Mouse (Mus musculus) MEL-GATA-1-ER (cell line): ENCODE data around the gene Fbxo11.
"Not testable (repeated sequence)": the region's sequence is repeated elsewhere in the genome, so short reads cannot be mapped to it uniquely, and the experiment has no call there.

Experiments
- DNase-seq: peaks from one replicate; pipeline ENCODE4 v3.0.0-alpha.2; 2012; ENCODE audit warnings: low read depth; ENCODE audit errors: extremely low read depth

The Fbxo11 gene

DNA sequence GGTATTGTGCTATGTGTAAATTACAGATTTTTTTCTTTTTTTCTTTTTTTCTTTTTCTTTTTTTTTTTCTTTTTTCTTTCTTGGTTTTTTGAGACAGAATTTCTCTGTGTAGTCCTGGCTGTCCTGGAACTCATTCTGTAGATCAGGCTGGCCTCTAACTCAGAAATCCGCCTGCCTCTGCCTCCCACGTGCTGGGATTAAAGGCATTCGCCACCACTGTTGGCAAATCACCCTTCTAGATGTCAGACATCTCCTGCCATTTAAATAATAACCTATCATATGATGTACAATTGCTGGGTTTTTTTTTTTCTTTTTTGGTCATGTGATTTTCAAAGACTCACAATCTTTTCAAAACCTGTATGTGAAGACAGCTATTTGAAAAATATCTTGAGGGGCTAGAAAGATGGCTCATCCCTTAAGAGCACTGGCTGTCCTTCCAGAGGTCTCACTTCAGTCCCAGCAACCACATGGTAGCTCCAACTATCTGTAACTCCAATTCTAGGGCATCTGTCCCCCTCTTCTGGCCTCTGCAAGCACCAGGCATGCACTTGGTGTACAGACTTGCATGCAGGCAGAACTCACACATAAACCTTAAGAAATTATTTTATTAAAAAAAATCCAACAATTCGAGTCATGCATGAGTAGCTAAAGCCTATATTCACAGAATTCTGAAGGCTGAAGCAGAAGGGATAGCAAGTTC lies 2.3 kb upstream of the Fbxo11 start:
- DNase-seq: no peak

DNA sequence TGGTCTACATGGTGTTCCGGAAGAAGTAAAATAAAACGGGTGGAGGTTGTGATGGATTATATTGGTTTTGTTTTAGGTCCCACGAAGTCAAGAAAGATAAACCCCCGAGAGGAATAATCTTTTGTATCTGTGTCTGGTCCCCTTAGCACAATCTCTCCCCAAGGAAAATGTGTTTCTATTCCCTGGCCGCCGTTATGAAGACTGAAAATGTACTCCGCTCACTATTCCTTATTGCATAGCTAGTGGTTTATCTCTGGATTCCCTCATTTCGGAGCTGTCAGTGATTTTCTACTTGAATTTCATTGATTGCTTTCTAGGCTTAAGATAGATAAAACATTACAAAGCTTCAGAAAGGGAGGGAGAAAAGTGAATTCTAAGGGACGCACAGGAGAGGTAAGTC lies 1.7 kb upstream of the Fbxo11 start:
- no peak for DNase-seq

DNA sequence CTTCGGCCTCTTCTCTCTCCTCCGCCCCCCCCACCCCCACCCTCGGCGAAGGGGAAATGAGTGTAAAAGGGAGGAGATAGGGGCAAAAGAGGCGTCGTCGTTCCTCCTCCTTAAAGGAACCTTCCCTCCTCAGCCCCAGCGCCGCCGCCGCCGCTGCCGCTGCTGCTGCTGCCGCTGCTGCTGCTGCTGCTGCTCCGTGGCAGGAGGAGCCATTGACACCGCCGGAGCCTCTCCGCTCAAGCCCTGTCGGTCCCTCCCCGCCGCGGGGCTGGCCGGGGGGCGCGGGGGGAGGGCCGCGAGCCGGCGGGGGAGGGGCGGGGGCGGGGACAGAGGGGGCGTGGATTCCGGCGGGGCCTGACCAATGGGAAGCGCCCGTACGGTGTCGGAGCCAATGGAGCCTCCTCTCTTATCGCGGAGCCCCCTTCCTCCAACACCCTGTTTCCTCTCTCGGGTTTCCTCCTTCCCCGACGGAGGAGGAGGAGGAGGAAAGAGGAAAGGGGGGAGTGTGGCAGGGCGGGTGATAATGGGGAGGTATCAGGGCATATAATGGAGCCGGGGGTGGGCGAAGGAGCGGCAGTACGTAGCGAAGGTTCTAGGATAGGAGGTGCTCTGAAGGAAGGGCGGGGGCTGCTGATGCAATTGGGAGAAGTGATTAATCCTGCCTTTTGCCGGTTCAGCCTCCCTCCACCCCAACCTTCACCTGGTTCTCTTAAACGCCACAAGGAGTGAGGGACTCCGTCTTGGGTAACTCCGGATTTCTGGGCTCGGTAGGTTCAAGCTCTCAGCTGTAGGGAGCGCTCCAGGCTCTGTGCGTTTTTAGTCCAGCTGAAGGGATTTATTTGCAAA lies 933 bp upstream of the Fbxo11 start:
- DNase-seq: peak; percentile 93

DNA sequence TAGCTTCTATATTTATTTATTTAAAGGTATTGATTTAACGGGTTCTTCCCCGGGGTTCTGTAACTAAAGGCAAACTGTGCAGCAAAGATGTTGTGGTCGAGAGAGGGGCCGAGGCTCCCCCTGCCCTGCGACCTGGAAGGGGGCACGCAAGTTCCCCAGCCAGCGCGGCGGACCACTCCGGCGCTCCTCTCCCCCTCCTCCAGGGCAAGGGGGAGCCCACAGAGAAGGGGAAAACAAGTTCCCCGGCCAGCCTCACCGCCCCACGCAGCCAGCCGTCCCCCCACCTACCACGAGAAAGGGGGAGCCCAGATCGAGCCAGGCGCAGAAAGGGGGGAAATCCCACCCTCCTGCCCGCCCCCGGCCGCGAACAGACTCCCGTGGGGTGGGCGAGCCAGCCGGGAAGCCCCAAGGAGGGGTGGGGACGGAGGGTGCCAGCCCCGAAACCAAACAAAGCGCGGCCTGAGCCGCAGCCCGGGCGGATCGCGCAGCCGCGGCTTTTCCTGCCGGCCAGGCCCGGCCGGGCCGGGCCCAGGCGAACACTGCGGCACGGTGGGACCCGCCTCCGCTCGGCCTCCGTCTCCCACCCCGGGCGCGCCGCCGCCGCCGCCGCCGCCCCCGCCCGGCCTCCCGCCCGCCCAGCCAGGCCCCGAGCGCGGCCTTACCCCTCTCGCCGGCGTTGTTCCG lies 602 bp downstream of the Fbxo11 start:
- DNase-seq: no peak

DNA sequence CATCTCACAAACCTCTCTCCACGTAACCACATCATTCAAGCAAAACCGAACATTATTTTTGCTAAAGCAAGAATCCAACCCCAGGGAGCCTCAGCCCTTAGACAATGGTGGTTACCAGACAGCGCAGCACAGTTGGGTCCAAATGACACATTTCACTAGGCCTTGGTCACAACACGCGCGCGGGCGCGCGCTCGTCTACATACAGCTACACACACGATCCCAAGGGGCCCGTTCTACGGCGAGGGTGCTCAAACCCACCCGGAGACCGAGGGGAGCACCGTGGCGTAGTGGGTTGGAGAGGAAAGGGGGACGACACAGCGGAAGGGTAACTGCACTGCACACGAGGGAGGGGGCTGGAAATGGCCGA lies 1.1 kb downstream of the Fbxo11 start:
- DNase-seq: peak; percentile 46

DNA sequence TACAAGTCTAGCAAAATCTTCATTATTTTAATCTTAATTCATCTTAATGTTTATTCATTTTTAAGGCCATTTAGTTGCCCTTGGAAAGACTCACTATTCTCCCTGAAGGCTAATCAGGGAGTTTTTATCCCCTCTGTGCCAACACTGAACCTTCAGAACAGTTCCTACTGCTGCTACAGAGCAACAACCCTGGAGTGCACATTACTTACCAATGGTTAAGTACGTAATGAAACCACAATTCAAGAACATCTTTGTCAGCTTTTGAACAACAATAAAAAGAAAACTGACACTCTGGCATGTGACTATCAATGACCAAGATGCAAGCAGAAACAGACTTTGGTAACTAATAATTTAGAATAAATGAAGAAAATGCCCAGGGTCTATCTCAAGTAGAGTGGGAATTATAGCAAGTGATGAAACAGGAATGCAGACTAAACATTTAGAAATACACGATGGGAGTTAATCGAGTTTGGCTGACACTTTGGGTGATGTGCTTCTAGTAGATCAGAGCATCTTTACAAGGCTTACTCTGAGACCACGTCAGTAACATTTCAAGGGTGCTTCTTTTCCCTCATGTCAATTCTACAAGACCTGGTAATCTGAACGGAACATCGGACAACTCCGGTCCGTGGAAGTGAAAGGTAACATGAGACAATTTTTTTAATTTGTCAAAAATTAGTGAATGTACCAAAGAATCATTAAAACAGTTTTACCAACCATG lies 2.1 kb downstream of the Fbxo11 start:
- DNase-seq: no peak

DNA sequence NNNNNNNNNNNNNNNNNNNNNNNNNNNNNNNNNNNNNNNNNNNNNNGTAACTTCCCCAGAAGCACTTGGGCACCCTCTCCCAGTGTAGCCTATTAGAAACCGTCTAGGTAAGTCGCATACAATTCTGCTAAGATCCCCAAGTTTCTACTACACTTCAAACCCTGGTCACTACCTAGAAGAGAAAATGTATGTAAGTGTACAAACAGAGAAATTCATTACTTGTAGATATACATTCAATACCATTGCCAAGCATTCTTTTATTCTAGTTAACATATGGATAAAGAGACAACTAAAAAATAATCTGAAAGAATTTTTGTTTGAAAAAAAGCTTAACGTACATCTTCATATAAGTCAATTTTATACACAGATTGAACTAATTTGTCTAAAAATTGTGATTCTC lies 3.1 kb downstream of the Fbxo11 start:
- DNase-seq: no peak

DNA sequence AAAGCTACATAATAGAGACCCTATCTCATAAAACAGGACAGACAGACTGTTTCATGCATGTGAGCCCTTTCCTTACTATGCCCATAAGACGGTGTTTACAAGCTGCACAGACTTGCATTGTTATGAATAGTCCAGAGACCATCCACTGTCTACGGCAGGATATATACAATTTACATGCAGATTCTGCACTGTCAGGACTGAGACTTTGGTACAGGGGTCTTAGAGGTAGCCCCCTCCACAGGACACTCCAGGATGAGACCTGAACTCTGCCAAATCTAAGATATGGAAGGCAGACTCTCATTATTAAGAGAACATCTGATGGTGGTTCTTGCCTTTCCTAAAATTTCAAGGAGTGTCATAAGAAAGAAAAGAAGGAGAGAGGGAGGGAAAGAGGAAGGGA lies 6.8 kb downstream of the Fbxo11 start:
- DNase-seq: no peak

DNA sequence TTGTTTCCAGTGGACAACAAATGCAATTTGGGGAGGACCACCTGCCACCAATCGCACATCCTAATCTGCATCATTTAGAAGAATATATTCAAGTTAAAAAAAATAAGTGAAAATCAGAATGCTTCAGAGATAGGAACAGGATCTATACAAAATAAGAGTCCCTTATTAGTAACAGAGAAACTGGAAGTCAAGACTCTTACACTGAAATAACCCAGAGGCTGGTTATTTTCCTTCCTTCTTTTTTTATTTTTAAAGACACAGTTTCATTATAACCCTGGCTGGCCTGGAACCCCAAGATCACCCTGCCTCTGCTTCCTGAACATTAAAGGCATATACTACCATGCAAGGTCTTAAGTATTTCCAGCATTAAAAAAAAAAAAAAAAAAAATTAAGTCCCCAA lies 7.2 kb downstream of the Fbxo11 start:
- peak; percentile 43 for DNase-seq

DNA sequence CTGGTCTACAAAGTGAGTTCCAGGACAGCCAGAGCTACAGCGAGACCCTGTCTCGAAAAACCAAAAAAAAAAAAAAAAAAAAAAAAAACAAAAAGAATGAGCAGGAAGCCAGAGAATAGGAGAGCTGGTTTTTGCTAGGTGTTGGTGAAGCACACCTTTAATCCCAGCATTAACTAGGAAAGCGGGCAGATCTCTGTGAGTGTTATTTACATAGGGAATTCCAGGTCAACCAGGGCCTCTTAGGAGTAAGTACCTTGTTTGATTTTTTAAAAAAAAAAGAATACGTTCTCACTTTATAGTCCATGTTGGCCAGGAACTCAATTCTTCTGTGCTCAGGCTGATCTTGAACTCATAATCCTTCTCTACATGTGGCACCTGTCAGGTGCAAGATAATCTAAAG lies 13.4 kb downstream of the Fbxo11 start:
- DNase-seq: no peak

DNA sequence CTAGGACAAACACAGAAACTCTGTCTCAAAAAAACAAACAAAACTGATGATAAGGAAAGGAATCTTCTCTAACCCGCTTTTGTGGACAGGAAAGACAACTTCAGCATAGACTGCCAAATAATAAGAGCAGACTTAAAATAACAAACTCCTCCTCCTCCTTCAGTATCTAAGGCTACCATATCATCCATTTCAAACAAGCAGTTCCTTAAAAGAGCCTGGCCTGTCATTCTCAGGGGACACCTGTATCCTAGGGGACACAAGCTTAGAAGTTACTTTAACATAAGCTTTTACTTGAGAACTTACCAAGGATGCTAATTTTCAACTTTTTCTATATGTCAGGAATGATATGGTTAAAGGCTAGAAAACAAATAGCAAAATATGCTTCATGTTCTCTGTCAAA lies 14.2 kb downstream of the Fbxo11 start:
- DNase-seq: no peak

DNA sequence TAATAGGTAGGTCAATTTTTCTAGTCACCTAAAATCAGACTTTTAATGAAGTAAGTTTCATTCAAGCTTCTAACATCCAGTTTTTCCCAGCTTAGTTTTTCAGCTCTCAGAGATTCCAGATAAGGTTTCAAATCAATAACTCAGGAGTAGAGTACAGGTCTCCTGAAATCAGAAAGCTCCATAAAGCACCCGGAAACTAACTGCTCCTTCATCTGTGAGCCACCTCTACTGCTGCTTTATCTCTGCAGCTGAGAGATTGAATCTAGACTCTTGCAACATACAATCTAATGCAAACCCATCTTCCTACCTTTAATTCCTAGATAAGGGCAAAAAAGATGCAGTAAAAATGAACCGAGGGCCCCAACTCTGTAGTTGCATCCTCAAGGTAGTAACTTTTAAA lies 14.8 kb downstream of the Fbxo11 start:
- no peak for DNase-seq

DNA sequence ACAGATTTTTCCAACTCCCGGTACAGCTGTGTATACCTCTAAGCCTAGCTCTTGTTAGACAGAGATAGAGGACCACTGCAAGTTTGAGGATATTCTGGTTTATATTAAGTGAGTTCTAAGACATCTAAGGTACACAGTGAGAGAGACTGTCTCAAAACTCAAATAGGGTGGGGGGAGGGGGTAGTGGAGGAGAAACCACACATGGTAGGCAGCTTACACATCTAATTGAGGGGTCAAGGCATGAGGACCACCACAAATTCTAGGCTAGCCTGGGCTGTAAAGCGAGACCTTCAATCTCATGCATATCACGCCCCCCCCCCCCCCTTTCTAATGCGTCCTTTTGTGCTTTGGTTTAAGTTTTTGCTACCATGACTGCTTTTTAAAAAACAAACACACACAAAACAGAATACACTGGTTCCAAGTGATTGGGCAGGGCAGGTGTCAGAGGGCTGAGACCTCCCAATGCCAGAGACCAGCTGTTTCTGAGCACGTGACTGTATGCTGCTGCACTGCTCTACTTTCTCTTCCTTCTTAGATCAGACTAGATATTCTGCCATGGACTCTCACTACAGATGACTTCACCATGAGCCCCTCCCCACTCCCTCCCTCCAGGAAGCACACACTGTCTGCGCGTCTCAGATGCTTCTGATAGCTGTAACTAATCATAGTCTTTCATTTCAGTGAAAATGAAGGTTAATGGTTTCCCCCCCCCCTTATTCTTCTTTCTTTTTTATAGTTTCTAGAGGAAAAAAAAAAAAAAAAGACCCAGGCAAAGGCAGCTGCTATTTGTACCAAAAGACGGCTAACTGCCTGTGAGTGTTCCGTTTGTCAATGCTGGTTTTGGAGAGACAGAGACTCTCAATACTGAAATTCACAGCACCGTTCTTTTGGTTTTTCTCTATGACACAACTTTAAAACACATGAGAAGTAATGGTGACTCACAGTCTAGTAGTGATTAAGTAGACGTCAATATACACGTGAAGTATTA lies 22.7 kb downstream of the Fbxo11 start:
- no peak for DNase-seq

DNA sequence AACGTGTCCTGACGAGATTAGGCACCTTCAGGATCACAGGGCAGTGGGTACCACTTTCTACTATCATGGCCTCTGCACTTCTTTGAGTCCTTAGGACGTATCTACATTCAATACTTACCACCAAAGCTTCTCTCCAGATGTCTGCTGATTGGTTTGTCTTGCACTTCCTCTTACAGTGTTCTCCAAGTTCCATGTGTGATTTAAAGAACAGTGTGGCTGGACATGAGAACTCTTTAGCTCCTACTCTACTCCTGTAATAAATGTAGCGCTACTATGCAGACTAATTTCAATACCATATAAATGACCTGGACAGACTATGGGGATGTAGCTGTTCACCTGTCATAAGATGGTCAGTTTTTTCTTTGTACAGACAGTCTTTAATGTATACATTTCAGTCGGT lies 24.3 kb downstream of the Fbxo11 start:
- DNase-seq: no peak

DNA sequence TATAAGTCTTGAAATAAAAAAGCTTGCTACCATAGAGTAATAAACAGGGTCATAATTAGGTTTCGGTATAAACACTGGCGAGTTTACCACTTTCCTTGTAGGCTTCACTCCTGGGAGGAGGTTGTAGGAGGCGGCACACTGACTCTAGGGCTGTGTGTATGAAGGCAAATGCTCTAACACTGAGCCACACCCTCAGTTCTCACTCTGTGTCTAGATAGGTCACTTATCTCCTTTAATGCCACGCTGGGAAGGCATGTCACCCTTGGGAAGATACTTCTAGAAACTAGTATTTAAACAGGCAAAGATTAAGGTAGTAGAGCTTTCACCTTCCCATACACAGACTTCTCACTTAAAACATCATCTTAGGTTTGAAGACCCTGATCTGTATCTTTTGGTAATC lies 30.7 kb downstream of the Fbxo11 start:
- no peak for DNase-seq

DNA sequence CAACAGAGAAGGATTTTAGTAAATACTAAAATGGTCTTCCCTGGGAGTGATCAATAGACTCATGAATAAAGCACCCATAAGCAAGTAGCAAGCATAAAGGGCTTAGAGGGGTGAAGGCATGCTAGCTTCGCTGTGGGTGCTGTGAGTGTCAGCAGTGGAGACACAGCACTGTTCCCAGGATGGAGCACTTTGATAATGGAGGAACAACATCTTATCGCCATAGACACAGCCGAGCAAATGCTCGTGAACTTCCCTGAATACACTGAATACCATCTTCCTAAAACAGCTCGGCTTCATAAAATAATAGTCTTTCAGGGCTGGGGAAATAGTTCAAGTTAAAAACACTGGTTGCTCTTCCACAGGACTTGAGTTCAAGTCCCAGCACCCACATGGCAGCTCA lies 33.3 kb downstream of the Fbxo11 start:
- peak; percentile 70 for DNase-seq

DNA sequence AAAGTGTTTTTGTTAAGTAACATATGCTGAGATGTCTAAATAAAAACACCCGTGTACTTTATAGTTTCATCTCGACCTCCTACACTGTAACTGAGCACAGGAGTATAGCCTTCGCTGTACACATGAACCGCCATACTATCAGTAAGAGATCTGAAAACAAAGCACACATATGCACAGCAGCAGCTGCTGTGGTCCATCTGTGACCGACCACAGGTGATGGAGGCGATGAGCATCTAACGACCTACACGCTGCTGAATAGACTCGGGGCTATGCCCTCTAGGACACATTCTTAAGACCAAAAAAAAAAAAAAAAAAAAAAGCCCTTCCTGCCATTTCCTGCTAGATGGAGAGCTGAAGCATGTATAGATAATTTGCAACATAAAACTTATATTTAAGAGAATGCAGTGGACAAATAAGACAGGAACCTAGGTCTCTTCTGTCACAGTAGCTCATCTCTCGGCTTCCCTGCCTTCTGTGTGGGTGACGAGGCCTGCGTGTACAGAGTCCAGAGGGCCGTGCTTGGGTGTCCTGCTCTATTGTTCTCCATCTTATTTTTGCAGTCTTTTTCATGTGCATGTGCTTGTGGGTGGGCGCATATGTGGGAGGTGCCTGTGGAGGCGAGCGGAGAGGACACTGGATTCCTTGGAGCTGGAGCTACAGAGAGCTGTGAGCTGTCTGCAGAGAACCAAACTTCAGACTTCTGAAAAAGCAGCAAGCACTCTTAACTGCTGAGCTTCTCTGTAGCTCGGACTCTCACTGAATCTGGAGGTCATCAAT lies 35.7 kb downstream of the Fbxo11 start:
- no peak for DNase-seq

DNA sequence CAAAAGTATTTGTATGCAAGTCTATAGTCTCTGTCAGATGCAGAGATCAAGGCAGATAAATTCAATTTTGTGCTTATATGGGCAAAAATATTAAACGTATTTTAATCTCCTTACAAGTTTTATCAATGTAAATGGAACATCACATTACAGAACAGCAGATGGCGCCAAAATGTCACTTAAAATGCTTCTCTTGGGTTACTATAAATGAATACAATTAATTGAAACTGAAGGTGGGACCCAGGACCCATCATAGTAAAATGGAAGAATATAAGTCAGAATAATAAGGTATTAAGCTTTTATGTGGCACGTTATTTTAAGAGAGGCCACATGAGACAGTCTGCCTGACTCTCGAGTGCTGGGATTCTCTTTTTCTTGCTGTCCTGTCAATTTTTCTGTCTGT lies 39.9 kb downstream of the Fbxo11 start:
- peak; percentile 46 for DNase-seq

DNA sequence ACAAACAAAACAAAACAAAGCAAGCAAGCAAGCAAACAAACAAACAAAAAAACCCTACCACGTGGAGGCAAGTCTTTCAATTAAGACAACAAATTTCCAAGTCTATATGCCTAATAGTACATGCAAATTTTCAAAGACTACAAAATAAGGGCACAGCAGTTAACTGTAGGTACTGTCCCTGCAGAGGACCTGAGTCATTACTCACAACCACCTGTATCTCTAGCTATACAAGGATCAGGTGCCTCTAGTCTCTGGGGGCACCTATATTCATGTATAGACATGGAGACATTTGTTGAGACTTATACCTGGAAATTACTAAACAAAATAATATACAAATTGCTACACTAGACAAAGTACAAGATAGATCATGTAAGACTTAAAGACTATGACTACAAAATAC lies 41.2 kb downstream of the Fbxo11 start:
- DNase-seq: no peak

DNA sequence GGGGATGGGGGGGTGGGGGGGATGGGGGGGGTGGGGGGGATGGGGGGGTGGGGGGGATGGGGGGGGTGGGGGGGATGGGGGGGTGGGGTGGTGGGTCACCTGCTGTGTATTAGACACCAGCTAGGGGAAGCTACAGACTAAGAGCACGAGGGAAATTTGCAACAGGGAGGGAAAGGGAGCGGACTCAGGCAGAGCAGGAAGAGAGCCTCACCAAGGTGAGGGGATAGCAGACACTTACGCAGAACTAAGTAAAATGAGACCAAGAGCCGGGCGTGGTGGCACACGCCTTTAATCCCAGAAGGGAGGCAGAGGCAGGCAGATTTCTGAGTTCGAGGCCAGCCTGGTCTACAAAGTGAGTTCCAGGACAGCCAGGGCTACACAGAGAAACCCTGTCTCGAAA lies 49.1 kb downstream of the Fbxo11 start:
- DNase-seq: not testable (repeated sequence)
